Mouse (Mus musculus) hindbrain, postnatal 0 days (tissue): Measurements from ENCODE around the gene Hyal2. TPM values are rescaled to one million over a fixed set of nuclear protein-coding genes. Genes with fewer than 3 reads are reported as not detected.

Source experiments
- ATAC-seq: fragments of 200-750 bp; cut with Nextera tagmentation; 2 replicates; pipeline ENCODE4 v1.8.0; 2017; ENCODE audit warnings: mild to moderate bottlenecking, moderate TSS enrichment, moderate library complexity
- DNase-seq: peaks from one replicate; pipeline ENCODE4 v3.0.0-alpha.2; 2015; ENCODE audit warnings: low spot score
- H3K27ac ChIP-seq: fragments of 300-500 bp; sonication (generic); 2 replicates; pipeline ENCODE4 v1.5.1; 2014; ENCODE audit warnings: mild to moderate bottlenecking
- H3K27me3 ChIP-seq: fragments of 300-500 bp; sonication (generic); 2 replicates; pipeline ENCODE4 v1.6.1; 2014; ENCODE audit warnings: low read length, mixed read lengths; ENCODE audit not compliant: insufficient read depth
- H3K36me3 ChIP-seq: fragments of 300-500 bp; sonication (generic); 2 replicates; pipeline ENCODE4 v1.6.1; 2014; ENCODE audit warnings: low read length, mixed read lengths; ENCODE audit not compliant: insufficient read depth
- H3K4me1 ChIP-seq: fragments of 300-500 bp; sonication (generic); 2 replicates; pipeline ENCODE4 v1.6.1; 2014; ENCODE audit warnings: antibody characterized with exemption, low read length, mixed read lengths; ENCODE audit not compliant: insufficient read depth
- H3K4me2 ChIP-seq: fragments of 300-500 bp; sonication (generic); 2 replicates; pipeline ENCODE4 v1.6.1; 2014; ENCODE audit warnings: low read depth, mild to moderate bottlenecking, low read length, moderate library complexity, mixed read lengths
- H3K4me3 ChIP-seq: fragments of 300-500 bp; sonication (generic); 2 replicates; pipeline ENCODE4 v1.5.1; 2014; ENCODE audit warnings: low read length
- H3K9ac ChIP-seq: fragments of 300-500 bp; sonication (generic); replicated peaks from 2 replicates; pipeline ENCODE4 v1.6.1; 2014; ENCODE audit warnings: mild to moderate bottlenecking, low read length, moderate library complexity, mixed read lengths
- H3K9me3 ChIP-seq: fragments of 300-500 bp; sonication (generic); 2 replicates; pipeline ENCODE4 v1.6.1; 2016; ENCODE audit warnings: low read length, mixed read lengths
- CTCF ChIP-seq: IDR thresholded peaks from 2 replicates; pipeline ENCODE4 v1.5.1; 2016; ENCODE audit warnings: antibody characterized with exemption, control low read depth, low read depth
- WGBS: fragments of 180-500 bp; shearing (Covaris S2); extraction: QIAGEN DNeasy Blood & Tissue Kit; methylation state at CpG from one replicate; pipeline ENCODE4 v1.1.7; 2014; 5-methylcytosine and 5-hydroxymethylcytosine counted together
- polyA plus RNA-seq: library from polyadenylated mRNA; unstranded; fragments of >200 nt; fragmentation: Nextera tagmentation; extraction: Ambion mirVana; gene quantifications from 2 replicates; pipeline ENCODE4 v1.2.1, GENCODE M21; 2015
- total RNA-seq: library from RNA; depleted of rRNA; stranded (reverse); fragments of >200 nt; gene quantifications from 2 replicates; pipeline ENCODE4 v1.2.3, GENCODE M21; 2014

The Hyal2 gene
- total and polyA plus RNA-seq, 2 experiments from 2014 or later = 39.8 to 75.3 TPM

GRCm38 (mm10) chr9:107607653-107608245 is 40.0 kb downstream of the Hyal2 start:
- Histone ChIP-seq H3K4me3 (no peak overlapping the region), H3K27ac (peak overlapping the region; percentile 11; the same call in 1 of the 2 replicates), H3K9ac (0 out of 2 replicates have a peak overlapping the region, but pooled peaks have one; percentile 21), H3K36me3 (no peaks in the 10 kb centered on the region), H3K4me2 (no peak overlapping the region), H3K27me3 (no peaks in the 10 kb centered on the region), H3K9me3 (no peaks in the 10 kb centered on the region), H3K4me1 (peaks cover 21% of the 10 kb centered on the region)
- no peak for ATAC-seq
- 57% methylated on average over 9 of the region's 9 CpGs for WGBS
- TF ChIP-seq CTCF = no peak
- no peak for DNase-seq

GRCm38 (mm10) chr9:107608741-107609432 is 41.1 kb downstream of the Hyal2 start, which contains the start of gene Sema3b:
TSS of gene Sema3b (minus strand) at chr9:107609229.
- H3K4me3 ChIP-seq = no peak within 1 kb of the TSS
- TF ChIP-seq CTCF = no peak
- H3K4me1 ChIP-seq = peaks cover 21% of the 10 kb centered on the region
- H3K4me2 ChIP-seq = no peak within 1 kb of the TSS
- 0 out of 2 replicates have a peak within 1 kb of the TSS, but pooled peaks have one; percentile 17 for H3K9ac ChIP-seq
- 42% methylated on average over 12 of the region's 12 CpGs for WGBS
- no peaks in the 10 kb centered on the region for H3K9me3 ChIP-seq
- 0 out of 2 replicates have a peak within 1 kb of the TSS, but pooled peaks have one; percentile 11 for H3K27ac ChIP-seq
- no peaks in the 10 kb centered on the region for H3K36me3 ChIP-seq
- H3K27me3 ChIP-seq = no peaks in the 10 kb centered on the region
- ATAC-seq (no peak), DNase-seq (no peak)

GRCm38 (mm10) chr9:107609433-107609830 is 41.7 kb downstream of the Hyal2 start:
- Histone ChIP-seq H3K4me3 (no peak overlapping the region), H3K4me2 (no peak overlapping the region), H3K9me3 (no peaks in the 10 kb centered on the region), H3K36me3 (no peaks in the 10 kb centered on the region), H3K4me1 (peaks cover 21% of the 10 kb centered on the region), H3K9ac (no peak overlapping the region), H3K27me3 (no peaks in the 10 kb centered on the region), H3K27ac (no peak overlapping the region)
- ATAC-seq = no peak
- DNase-seq = no peak
- WGBS = 67% methylated on average over 4 of the region's 4 CpGs
- TF ChIP-seq CTCF = no peak

GRCm38 (mm10) chr9:107611456-107612190 is 43.9 kb downstream of the Hyal2 start:
- Histone ChIP-seq H3K27me3 (no peaks in the 10 kb centered on the region), H3K9me3 (no peaks in the 10 kb centered on the region), H3K27ac (peak overlapping the region; percentile 98), H3K9ac (peak overlapping the region; percentile 58), H3K4me1 (peaks cover 18% of the 10 kb centered on the region), H3K4me2 (peak overlapping the region; percentile 56), H3K36me3 (peaks cover 16% of the 10 kb centered on the region), H3K4me3 (no peak overlapping the region)
- no peak for DNase-seq
- no peak for TF ChIP-seq CTCF
- no peak for ATAC-seq
- WGBS = 65% methylated on average over 6 of the region's 6 CpGs

GRCm38 (mm10) chr9:107612191-107612944 is 44.6 kb downstream of the Hyal2 start:
- Histone ChIP-seq H3K27me3 (no peaks in the 10 kb centered on the region), H3K4me1 (peaks cover 18% of the 10 kb centered on the region), H3K4me3 (peak overlapping the region; percentile 26), H3K36me3 (peaks cover 16% of the 10 kb centered on the region), H3K9me3 (no peaks in the 10 kb centered on the region), H3K9ac (peak overlapping the region; percentile 58), H3K27ac (peak overlapping the region; percentile 98), H3K4me2 (peak overlapping the region; percentile 56)
- peak; percentile 80 for TF ChIP-seq CTCF
- 1% methylated on average over 46 of the region's 48 CpGs for WGBS
- ATAC-seq (peak; percentile 96), DNase-seq (peak; percentile 99)
